Mouse (Mus musculus) bone marrow, adult 2 months (tissue): ENCODE results near the gene Fbxo42.

Experiments used
- CTCF ChIP-seq: fragments of 200-500 bp; IDR thresholded peaks from 2 replicates; pipeline ENCODE4 v1.5.1; 2011; ENCODE audit warnings: low read length, control low read depth; ENCODE audit not compliant: control insufficient read depth, insufficient read depth
- POLR2A ChIP-seq: fragments of 200-500 bp; IDR thresholded peaks from 2 replicates; pipeline ENCODE4 v1.6.1; 2011; ENCODE audit warnings: low read depth, mild to moderate bottlenecking, control low read depth, low read length, borderline replicate concordance; ENCODE audit not compliant: control insufficient read depth

DNA sequence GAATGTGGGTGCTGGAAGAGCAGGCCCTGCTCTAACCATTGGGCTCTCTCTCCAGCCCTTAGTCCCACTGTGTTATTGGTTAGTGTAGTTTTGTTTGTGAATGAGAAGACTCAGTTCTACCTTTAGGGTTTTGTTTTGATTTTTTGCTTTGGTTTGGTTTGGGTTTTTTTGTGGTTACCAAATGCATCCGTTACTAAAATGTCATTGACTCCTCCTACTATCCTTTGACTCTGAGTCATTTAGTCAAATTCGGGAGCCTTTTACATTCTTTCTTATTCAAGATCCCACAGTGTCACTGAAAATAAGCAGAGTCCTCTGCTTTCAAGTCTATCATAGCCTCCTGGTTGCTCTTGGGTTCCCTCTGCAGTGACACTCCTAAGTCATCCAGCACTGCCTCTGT is 36.2 kb downstream of the Fbxo42 start:
- no peak for TF ChIP-seq CTCF
- TF ChIP-seq POLR2A: no peak
